Mouse (Mus musculus): ENCODE measurements around the gene Top2a. TPM values are rescaled to one million over a fixed set of nuclear protein-coding genes. Genes with fewer than 3 reads are reported as not detected.

The Top2a gene
- total RNA-seq, 2 experiments from 2014 or later, result 2.7 to 3.3 TPM

DNA sequence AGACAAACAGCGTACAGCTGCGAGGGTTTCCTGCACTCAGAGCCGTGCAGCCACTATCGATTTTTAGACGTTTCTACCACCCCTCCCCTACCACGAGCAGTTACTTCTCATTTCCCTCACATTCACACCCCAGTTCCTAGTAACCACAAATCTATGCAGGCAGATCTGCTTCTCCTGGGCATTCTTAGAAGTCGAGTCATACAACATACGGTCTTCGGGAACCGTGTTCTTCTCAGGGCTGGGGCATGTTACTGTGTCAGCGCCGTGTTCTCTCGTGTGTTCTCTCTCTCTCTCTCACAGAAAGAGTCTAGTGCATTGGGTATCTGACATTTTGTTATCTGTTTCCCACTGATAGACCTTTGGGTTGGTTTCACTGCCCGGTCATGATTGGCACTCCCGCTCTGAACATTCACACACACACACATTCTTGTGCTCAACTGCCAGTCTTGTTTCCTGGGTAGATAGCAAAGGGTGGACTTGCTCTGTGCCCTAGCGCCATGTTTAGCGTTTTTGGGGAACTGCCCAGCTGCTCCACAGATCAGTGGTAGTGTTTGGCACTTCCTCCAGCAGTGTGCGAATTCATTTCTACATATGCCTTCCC lies 75.9 kb downstream of the Top2a start:
- DNase-seq, result no peak

DNA sequence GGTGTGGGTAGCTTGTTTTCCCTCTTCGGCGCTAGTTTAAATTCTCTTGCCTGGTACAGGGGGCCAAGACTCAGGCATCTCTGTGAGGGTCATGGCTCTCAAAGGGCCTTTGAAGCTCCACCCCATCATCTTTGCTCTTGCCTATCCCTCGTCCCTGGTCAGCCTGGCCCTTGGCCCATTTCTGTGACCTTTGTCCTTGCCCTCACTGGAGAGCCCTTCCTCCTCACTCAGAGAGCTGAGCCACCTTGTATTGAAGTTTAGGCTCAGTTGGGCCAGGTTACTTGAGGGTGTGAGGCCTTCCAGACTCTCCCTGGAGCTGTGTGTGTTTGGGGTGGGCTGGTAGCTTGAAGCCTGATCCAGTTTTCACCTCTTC lies 78.4 kb downstream of the Top2a start:
- DNase-seq, result no peak

DNA sequence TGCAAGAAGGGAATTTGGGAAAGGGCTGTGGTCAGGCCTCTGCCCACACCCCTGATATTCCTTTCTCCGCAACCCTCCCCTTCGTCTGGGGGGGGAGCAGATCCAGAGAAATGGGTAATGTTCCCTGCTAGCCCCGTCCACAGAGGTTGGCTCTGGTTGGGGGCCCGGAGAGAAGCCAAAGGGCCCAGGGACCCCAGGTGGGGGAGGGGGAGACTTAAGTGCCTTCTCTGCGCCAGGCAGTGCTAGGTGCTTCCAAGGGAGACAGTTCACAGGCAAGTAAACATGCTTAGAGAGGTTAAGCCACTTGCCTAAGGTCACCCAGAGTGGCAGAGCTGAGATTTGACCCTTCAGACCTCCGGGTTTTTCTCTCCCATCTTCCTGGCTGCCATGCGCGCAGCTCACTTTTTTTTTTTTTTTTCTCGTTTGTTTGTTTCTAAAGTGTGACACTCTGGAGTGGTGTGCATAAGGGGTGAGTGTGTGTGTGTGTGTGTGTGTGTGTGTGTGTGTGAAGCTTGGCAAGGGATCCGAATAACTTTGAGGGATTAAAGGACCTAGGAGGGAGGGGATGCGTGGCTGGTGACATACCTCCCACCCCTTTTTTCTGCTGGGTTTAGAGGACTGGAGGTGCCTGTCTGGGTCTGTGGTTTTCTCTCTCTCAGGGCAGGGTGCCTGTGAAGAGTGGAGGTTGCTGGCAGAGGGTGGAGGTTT lies 78.9 kb downstream of the Top2a start:
- no peak for DNase-seq

DNA sequence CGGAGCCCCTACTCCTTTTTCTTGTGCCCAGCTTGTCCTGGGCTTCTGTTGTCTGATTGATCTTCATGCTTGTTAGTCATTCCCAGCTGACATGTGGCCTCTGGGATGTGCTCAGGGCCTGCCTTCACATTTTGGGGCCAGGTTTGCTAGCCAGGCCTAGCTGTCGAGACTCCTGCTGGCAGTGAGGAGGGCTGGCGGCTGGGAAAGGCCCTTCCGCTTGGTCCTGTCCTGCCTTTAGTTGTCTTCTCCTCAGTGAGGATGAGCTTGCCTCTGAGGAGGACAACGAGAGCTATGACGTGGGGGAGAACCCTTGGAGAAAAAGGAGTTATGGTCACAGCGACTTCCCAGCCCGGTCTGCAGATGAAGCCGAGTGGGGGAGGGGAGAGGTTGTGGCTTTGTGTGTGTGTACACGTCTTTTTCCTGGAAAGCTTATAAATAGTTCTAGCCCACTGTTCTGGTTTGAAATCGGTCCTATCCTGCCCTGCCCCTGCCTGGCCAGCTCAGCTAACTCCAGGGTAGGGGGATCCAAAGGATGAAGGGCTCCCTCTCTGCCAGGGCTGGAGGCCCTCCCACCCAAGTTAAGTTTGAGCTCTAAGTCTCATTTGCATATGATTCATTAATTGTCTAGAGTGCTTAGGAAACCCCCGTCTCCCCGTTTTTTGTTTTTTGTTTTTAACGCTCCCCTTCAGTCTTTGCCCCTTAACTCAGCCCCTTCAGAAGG lies 80.1 kb downstream of the Top2a start:
- no peak for DNase-seq

Other genes starting within 250 kb of the Top2a start
- gene Nr1d1, start 248.9 kb downstream of the Top2a start, total RNA-seq (2021), result 10 to 100 TPM; 59.1 to 78.4 TPM
- gene Msl1, start 228.7 kb downstream of the Top2a start, total RNA-seq (2021), result 100 to 1,000 TPM; 185 to 187 TPM
- gene Casc3, start 219.3 kb downstream of the Top2a start, total RNA-seq (2021), result 10 to 100 TPM; 52.2 to 61.2 TPM
- 100 to 1,000 TPM; 204 to 218 TPM for gene Rapgefl1, start 187.4 kb downstream of the Top2a start, total RNA-seq (2021)
- 10 to 100 TPM; 67.3 to 72.9 TPM for gene Wipf2, start 160.6 kb downstream of the Top2a start, total RNA-seq (2021)
- gene Cdc6, start 116.4 kb downstream of the Top2a start, total RNA-seq (2021), result under 1 TPM; 0.50 to 0.88 TPM
- 10 to 100 TPM; 18.5 to 18.7 TPM for gene Rara, start 96.4 kb downstream of the Top2a start, total RNA-seq (2021)
- gene Gjd3, start 41.2 kb downstream of the Top2a start, total RNA-seq (2021), result 1 to 10 TPM in 1 of 2 experiments, under 1 TPM in 1; 0.96 to 1.1 TPM
- 10 to 100 TPM; 71.4 to 72.1 TPM for gene Igfbp4, start 17.1 kb upstream of the Top2a start, total RNA-seq (2021)
- not detected for gene Tns4, start 65.1 kb upstream of the Top2a start, total RNA-seq (2021)
- gene Ccr7, start 130.9 kb upstream of the Top2a start, total RNA-seq (2021), result not detected
- gene Smarce1, start 206.8 kb upstream of the Top2a start, total RNA-seq (2021), result 10 to 100 TPM; 56.6 to 60.4 TPM
- 10 to 100 TPM; 23.5 to 23.9 TPM for gene Krt222, start 219.9 kb upstream of the Top2a start, total RNA-seq (2021)